Comparison of ENCODE assay signal across 9 mouse cellular contexts in genomic region chr19:16325911-16326310, GRCm38 (mm10).
A peak's percentile ranks its signal among the peaks of the same experiment; 100 is the strongest.
DNase-seq lines count a peak whose midpoint lies in the region; ATAC-seq and TF ChIP-seq lines count a peak whose summit lies in the region.
"Had no signal": no experiment of that assay in that cellular context is flagged by ENCODE, and none has a peak within 500 bp of the region (broad histone marks: within the 10 kb centered on the region; RNA-seq: fewer than 3 reads in every experiment).

No protein-coding gene starts in this region.

- no peak for TF ChIP-seq CTCF in lung, embryonic 14.5 days (IDR thresholded peaks at IDR 0.05; ENCODE audit: low read depth)

- peak overlapping the region; percentile 32; the same call in 1 of the 2 replicates for H3K27ac ChIP-seq in lung, embryonic 14.5 days (ENCODE audit: low read depth)
- no peak overlapping the region for H3K27ac ChIP-seq in midbrain, embryonic 14.5 days (replicated peaks; ENCODE audit: low read depth, low read length)

- H3K27me3 ChIP-seq in lung, embryonic 14.5 days (ENCODE audit: insufficient read depth, low read length) = no peaks in the 10 kb centered on the region
- no peaks in the 10 kb centered on the region for H3K27me3 ChIP-seq in midbrain, embryonic 14.5 days (ENCODE audit: control insufficient read depth, insufficient read depth, low read length)

- no peaks in the 10 kb centered on the region for H3K9me3 ChIP-seq in lung, embryonic 14.5 days (ENCODE audit: low read depth, low read length)
- no peaks in the 10 kb centered on the region for H3K9me3 ChIP-seq in midbrain, embryonic 14.5 days (ENCODE audit: control insufficient read depth, low read length)

- H3K4me1 ChIP-seq in lung, embryonic 14.5 days (ENCODE audit: insufficient read depth) = peaks cover 19% of the 10 kb centered on the region
- peaks cover 28% of the 10 kb centered on the region for H3K4me1 ChIP-seq in midbrain, embryonic 14.5 days (ENCODE audit: control insufficient read depth, insufficient read depth, low read length)

- no peak overlapping the region for H3K9ac ChIP-seq in lung, embryonic 14.5 days
- H3K9ac ChIP-seq in midbrain, embryonic 14.5 days (replicated peaks; ENCODE audit: low read length) = no peak overlapping the region

- WGBS in lung, embryonic 14.5 days = 43% methylated on average over 8 of the region's 8 CpGs
- 66% methylated on average over 8 of the region's 8 CpGs for WGBS in midbrain, embryonic 14.5 days

- H3K36me3 ChIP-seq in lung, embryonic 14.5 days (ENCODE audit: insufficient read depth) = no peaks in the 10 kb centered on the region
- 0 out of 2 replicates have a peak, but pooled peaks cover 5% of the 10 kb centered on the region for H3K36me3 ChIP-seq in midbrain, embryonic 14.5 days (ENCODE audit: control insufficient read depth, insufficient read depth, low read length)

- peak overlapping the region; percentile 36 for H3K4me2 ChIP-seq in lung, embryonic 14.5 days
- H3K4me2 ChIP-seq in midbrain, embryonic 14.5 days (ENCODE audit: low read length) = no peak overlapping the region

- peak; percentile 61 for DNase-seq in 3T3-L1 (ENCODE audit: low read depth, low spot score)
- peak; percentile 55 for DNase-seq in NIH3T3 (ENCODE audit: low read depth)
- DNase-seq in lung, embryonic 14.5 days = peak; percentile 67
- no peak for DNase-seq in thymus, postnatal 0 days (ENCODE audit: low spot score)
- no peak for DNase-seq in layer of hippocampus, adult 9-10 months (ENCODE audit: low spot score)
- no peak for DNase-seq in thymus, adult 18-20 months
- DNase-seq in midbrain, embryonic 14.5 days = no peak
- DNase-seq: left cerebral cortex, postnatal 4 days had no signal

- ATAC-seq in hematopoietic stem cell, adult 5-6 weeks (replicated peaks in 1 of 2; ENCODE audit: insufficient read depth in 1 of 2, low FRiP score in 2 of 2, low TSS enrichment in 1 of 2, low read depth in 1 of 2, poor library complexity in 2 of 2, severe bottlenecking in 2 of 2) = peak; percentile 37 to 47; a peak in 2 of 4 replicates
- peak; percentile 63; the same call in 1 of the 2 replicates for ATAC-seq in lung, embryonic 14.5 days (ENCODE audit: insufficient read depth)
- ATAC-seq in midbrain, embryonic 14.5 days (ENCODE audit: low FRiP score, low TSS enrichment) = no peak

- H3K4me3 ChIP-seq in lung, embryonic 14.5 days (ENCODE audit: low read depth, low read length) = no peak overlapping the region
- no peak overlapping the region for H3K4me3 ChIP-seq in midbrain, embryonic 14.5 days (replicated peaks; ENCODE audit: low read depth, low read length)

Comparison
In these comparisons a context has a peak if more than half of its experiments do, and no peak if none do; other contexts are left out.
1. DNase-seq: peak in 3T3-L1 (single experiment), NIH3T3 (single experiment) and lung, embryonic 14.5 days (single experiment); none in thymus, postnatal 0 days (single experiment), layer of hippocampus, adult 9-10 months (single experiment), thymus, adult 18-20 months (0 of 2) and midbrain, embryonic 14.5 days (single experiment).